Mouse (Mus musculus) layer of hippocampus, postnatal 10 days (tissue): ENCODE data around the gene Trmt10a. TPM values are rescaled to one million over a fixed set of nuclear protein-coding genes. Genes with fewer than 3 reads are reported as not detected.
A peak's percentile ranks its signal among the peaks of the same experiment; 100 is the strongest.
"Not testable (repeated sequence)": the region's sequence is repeated elsewhere in the genome, so short reads cannot be mapped to it uniquely, and the experiment has no call there.

Experiments used
- DNase-seq, 2 experiments: peaks; one replicate each; pipeline ENCODE4 v3.0.0; 2021; ENCODE audit warnings: low spot score in 2 of 2
- total RNA-seq, 2 experiments: library from RNA; stranded (reverse); gene quantifications; 2 replicates each; pipeline ENCODE4 v1.2.3; 2021

Trmt10a gene
- total RNA-seq, 2 experiments from 2014 or later = 8.0 to 9.3 TPM

DNA sequence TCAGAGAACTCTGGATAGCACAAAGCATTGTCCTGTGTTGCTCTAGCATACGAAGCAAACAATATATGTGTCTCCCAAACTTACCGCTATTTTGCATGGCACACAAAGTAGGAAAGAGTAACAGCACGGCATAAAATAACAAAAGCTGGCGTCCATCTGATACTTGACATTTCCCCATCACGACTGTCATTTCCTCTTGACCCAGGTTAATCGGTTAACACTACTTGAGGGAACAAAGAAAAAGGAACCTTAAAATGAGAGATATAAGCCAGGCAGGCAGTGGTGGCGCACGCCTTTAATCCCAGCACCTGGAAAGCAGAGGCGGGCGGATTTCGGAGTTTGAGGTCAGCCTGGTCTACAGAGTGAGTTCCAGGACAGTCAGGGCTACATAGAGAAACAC, 9.3 kb upstream of the Trmt10a start:
- DNase-seq = no peak

GRCm38 (mm10) chr3:138134528-138134927, 8.7 kb upstream of the Trmt10a start:
- no peak for DNase-seq

- not testable (repeated sequence) for DNase-seq
These were observed 5.1 kb upstream of the Trmt10a start for GRCm38 (mm10) chr3:138138146-138138545.

- DNase-seq = no peak
These were observed 3.6 kb upstream of the Trmt10a start for GRCm38 (mm10) chr3:138139663-138140062.

DNA sequence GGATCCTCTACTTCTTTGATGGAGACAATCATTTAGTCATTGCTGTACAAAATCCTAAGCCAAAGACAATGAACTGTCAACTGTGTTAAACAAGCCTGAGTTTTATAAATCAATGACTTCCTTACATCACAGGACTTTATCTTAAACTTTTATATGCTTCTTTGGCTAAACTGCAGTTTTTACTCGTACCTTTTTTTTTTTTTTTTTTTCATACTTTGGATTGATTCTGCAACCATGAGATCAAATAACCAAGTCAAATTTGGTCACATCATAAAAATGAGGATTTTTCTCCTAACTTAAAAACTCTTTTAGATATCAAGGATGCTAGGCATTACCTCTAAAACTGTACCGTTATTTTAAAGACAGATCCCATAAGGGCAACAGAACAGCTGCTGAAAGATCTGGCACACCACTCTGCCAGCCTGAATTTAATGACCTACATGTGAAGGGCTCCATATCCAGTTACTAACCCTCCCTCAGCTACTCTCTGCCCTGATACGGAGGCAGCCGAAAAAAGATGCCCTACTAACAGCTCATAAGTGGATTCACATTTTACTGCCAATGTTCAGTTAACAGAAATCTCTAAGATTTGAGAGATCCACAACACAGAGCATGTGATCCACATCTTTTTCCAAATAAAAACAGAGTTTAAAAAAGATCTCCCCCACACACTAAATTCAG, 1.1 kb upstream of the Trmt10a start:
- DNase-seq = no peak

DNA sequence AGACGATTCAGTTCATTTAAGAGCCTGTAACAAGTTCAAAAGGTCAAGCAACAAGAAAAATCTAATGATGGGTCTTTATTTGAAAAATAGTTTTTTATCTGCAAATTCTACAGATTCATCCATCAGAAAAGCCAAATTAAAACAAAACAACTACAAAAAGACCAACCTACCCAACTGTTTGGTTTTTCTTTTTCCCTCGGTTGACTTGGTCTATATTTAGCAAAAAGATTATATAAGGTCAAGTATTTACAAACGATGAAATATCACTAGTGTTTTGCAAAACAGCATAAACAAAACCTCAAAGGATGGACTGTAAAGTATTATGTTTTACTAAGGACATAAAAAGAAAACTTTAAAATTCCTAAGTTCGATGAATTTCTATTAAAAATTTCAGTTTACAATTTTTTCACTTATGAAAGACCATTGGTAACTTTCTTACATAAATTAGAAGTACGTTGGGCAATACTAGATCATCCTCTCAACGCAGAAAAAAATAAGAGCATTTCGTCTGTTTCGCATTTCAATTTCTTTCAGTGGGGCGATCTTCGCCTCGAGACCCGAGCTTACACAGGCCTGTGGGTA, 424 bp upstream of the Trmt10a start:
- no peak for DNase-seq

GRCm38 (mm10) chr3:138144060-138144641, 903 bp downstream of the Trmt10a start:
- DNase-seq = no peak

DNA sequence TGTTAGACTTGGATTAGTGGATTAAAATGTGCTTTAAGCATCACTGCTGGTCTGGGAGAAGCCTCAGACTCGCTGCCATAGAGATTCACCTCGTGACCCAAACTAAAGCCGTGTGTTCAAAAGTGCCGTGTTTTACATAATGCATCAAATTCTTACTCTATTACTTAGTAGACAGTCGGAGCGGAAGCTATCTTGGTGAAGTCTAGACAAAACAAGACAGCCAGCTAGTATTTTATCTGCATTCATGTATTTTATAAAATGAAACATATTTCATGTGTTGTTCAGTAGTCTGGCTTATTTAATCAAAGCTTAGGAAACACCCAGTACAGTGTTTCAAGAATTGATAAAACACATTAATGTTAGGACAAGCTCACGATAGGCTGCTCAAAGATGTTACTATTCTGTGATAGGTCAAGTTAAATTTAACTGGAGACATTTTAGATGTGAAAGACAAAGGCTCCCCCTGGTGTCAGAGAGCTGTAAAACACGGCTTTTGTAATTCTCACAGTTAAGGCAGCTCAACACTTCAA, 1.5 kb downstream of the Trmt10a start, which contains the start of gene Mttp:
Mttp (minus strand) TSS at position 327 of the 530 bp plus-strand sequence.
- DNase-seq = peak; percentile 79 to 84

DNA sequence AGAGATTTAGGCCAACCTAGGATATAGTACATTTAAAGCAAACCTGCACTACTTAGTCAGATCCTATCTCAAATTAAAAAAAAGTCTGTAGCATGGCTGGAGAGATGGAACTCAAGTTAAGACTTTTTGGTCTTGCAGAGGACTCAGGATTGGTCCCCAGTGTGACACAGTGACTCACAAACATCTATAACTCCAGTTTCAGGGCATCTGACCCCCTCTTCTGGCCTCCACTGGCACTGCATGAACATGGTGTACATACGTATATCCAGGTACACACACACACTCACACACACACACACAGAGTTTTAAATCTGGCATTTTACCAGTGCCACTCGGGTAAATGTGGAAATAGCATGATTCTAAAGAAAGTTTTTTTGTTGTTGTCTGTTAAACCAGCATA, 5.6 kb downstream of the Trmt10a start:
- DNase-seq = no peak

- no peak for DNase-seq
These were observed 11.8 kb downstream of the Trmt10a start for GRCm38 (mm10) chr3:138155062-138155461.

- DNase-seq = peak in 1 of 2 experiments; percentile 29
These were observed 13.4 kb downstream of the Trmt10a start for GRCm38 (mm10) chr3:138156651-138157050.

GRCm38 (mm10) chr3:138161623-138162022, 18.4 kb downstream of the Trmt10a start:
- DNase-seq = no peak

DNA sequence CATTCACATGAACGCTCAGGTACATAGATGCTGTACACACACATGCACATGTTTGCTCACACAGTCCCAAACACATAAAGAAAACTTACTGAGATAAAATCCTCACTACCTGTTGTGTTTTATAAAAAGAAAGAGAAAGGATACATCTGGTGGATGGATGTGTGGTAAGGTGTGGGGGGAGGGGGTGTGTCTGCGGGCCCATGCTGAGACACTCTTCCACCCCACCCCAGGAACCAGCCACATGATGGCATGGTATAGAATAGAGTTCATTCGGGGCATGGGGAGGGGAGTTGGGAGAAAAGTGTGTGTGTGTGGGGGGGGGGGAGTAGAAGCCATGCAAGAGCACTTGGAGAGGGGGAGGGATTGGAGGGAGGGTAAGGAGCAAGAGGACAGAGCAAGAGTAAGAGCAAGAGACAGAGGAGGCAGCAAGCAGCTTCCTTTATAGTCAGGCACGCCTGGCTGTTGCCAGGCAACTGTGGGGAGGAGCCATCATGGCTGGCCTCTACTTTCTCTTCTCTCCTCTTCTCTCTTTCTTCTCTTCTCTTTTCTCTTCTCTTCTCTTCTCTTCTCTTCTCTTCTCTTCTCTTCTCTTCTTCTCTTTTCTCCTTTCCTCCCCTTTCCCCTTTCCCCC, 19.4 kb downstream of the Trmt10a start:
- no peak for DNase-seq

GRCm38 (mm10) chr3:138173291-138173690, 30.0 kb downstream of the Trmt10a start:
- DNase-seq = no peak

DNA sequence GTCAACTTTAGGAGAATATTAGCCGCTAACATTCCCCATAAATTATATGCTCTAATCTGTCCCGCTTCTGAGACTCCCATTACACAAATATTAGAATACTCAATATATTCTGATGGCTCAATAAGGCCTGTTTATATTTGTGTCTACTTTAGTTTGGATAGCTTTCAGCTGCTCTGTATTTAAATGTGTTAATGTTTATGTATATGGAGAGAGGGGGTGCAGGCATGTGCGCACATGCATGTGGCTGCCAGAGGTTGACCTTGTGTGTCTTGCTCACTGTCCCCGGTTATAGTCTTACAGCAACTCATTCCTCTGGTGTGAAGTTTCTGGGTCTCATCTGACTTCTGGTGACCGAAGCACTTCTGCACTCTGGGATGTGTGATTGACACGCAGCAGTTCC, 32.3 kb downstream of the Trmt10a start:
- no peak for DNase-seq

DNA sequence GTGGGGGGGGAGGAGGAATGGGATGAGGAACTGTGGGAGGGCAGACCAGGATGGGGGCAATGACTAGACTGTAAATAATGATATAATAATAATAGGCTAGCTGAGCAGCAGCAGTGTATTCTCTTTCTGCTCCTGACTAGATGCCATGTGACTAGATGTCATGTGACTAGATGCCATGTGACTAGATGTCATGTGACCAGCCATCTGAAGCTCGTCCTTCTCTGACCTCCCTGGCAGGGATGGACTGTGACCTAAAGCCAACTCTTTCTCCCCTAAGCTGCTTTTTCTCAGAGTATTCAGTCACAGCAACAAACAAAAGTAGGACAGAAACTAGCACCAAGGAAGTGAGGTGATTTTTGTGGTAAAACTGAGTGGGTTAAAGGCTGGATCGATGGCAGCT, 38.8 kb downstream of the Trmt10a start:
- no peak for DNase-seq

- no peak for DNase-seq
These were observed 40.1 kb downstream of the Trmt10a start for GRCm38 (mm10) chr3:138183371-138183770.

DNA sequence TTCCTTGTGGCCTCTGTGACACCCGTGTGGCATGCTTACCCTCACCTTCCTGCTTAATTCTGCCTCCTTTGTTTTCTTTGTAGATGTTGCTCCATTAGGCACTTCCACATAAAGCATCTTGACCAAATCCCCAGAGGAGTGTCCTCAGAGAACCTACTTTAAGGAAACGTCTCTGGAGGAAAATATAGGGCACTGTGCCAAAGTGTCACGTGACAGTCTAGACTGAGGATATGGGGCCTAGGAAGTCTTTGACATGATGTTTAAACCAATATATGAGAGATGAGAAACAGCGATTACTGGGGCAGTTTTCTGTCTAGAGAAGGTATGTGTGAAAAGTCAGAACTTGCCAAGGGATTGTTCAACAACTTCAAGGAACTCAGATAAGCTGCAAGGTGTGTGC, 42.0 kb downstream of the Trmt10a start:
- no peak for DNase-seq

DNA sequence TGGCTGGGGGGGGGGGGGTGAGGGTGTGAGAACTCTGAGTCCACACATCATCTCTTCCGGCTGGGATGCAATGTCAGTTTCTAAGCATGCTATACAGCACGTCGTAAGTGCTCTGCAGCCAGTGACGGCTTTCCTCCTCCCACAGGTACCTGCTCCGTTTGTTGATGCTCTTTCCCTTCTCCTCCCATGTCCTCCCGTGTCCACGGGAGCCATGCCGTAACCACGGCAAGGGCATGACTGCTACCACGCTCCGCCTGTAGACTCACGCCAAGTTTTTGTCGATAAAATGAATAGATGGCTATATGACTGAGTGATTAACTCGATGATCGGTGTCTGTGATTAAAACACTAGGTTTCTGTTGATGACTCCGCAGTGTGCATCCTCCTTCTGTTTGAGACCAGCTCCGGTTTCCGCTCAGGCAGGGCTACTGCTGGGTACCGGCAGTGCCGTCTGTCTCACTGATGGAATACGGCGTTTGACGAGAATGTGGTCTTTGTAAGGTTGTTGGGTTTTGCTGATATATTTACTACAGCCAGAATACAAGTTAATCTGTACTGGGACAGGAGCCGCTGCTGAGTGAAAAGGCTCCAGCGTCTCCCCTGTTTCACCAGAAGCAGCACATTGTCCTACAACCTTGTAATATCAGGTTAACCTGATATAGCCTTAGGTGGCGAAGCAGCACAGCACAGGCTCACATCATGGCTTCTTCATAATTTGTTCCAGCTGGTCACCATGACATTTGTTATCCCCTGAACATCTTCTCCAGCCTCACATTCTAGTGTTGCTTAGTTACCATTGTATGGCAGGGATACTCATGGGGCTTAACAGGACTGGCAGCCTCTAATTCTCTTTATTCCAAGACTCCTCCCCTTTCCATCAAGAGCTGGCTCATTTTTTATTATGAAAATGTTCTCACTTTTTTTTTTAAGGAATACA, 43.0 kb downstream of the Trmt10a start:
- DNase-seq = no peak

GRCm38 (mm10) chr3:138192260-138192659, 49.0 kb downstream of the Trmt10a start:
- DNase-seq = no peak
